Mouse (Mus musculus): Measurements from ENCODE around the gene Aebp2. TPM values are rescaled to one million over a fixed set of nuclear protein-coding genes. Genes with fewer than 3 reads are reported as not detected.
A peak's percentile ranks its signal among the peaks of the same experiment; 100 is the strongest.

Gene Aebp2
- polyA plus RNA-seq, 2 experiments: 23.3 to 67.4 TPM

DNA sequence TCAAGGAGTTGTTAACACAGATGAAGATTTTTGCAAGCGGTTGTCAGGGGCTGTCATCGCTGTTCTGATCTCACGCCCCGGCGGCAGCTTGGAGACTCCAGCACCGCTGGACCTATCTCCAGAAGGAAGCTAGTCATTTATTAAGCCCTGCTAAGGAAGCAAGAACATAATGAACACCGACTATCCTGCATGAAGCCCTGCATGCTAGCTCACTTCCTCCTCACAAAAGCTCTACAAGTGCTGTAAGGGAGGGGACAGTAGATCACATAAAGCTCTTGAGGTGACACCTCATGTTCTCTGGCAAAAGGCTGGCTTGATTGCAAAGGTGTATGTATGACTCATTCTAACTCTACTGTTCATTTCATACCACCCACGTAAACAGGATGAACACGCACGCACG lies 7.8 kb upstream of the Aebp2 start:
- Histone ChIP-seq H3K9me3 (ENCODE audit: control insufficient read depth, low read length) (no peaks in the 10 kb centered on the region), H3K27ac (replicated peaks; ENCODE audit: low read depth, low read length) (no peak overlapping the region), H3K4me2 (replicated peaks; ENCODE audit: low read depth, low read length, severe bottlenecking) (no peak overlapping the region), H3K27me3 (ENCODE audit: control insufficient read depth, insufficient read depth, low read length) (no peaks in the 10 kb centered on the region), H3K9ac (ENCODE audit: low read depth, low read length, severe bottlenecking) (no peak overlapping the region), H3K4me1 (ENCODE audit: control insufficient read depth, insufficient read depth, low read length) (0 out of 2 replicates have a peak, but pooled peaks cover 6% of the 10 kb centered on the region), H3K4me3 (replicated peaks; ENCODE audit: low read length) (no peak overlapping the region), H3K36me3 (ENCODE audit: control insufficient read depth, insufficient read depth, low read length) (no peaks in the 10 kb centered on the region)
- TF ChIP-seq POLR2A (IDR thresholded peaks at IDR 0.05; ENCODE audit: borderline replicate concordance, extremely low read depth, insufficient read depth, insufficient read length): no peak
- WGBS: 91% methylated on average over 11 of the region's 11 CpGs
- DNase-seq (ENCODE audit: low spot score) (no peak), ATAC-seq (ENCODE audit: low FRiP score, low read depth) (no peak)

DNA sequence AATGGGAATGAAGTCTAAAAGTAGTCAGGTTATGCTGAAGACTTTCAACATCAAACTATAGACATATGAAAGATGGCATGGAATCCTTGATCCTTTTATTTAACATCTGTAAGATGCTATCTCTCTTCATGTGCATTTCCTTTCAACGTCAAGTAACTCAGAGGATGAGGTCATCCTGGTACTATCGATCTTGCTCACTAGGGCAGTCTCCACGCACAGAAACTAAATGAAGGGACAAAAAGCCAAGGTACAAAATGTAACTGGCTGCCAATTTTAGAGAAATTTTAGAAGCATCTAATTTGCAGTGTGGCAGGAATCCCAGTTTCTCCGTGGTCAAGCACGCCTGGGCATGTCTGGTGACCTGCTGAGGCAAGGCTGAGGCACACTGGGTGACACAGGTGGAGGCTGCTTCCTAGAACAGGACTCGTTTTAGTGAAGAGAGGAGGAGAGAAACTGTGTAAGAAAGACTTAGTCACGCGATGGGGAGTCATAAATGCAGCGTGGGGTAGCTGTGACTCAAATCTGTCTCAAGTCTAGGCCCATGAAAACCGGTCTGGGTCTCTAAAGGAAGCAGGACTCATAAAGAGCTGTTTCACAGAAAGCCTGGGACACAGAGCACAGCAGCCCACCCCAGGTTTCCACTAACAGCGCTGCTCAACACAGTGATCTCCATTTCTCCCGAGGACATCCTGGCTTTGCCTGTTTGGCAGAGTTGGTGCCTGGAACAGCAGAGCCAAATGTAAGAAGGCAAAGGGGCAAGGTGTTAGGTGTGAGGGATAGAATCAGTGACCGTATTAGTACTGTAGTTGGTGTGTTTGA lies 1.7 kb upstream of the Aebp2 start:
- ATAC-seq (ENCODE audit: low FRiP score, low read depth) (no peak), DNase-seq (ENCODE audit: low spot score) (no peak)
- Histone ChIP-seq H3K9ac (ENCODE audit: low read depth, low read length, severe bottlenecking) (no peak overlapping the region), H3K4me1 (ENCODE audit: control insufficient read depth, insufficient read depth, low read length) (peaks cover 11% of the 10 kb centered on the region; the same call in 1 of the 2 replicates), H3K36me3 (ENCODE audit: control insufficient read depth, insufficient read depth, low read length) (no peaks in the 10 kb centered on the region), H3K27ac (replicated peaks; ENCODE audit: low read depth, low read length) (0 out of 2 replicates have a peak overlapping the region, but pooled peaks have one; percentile 2), H3K27me3 (ENCODE audit: control insufficient read depth, insufficient read depth, low read length) (no peaks in the 10 kb centered on the region), H3K4me2 (replicated peaks; ENCODE audit: low read depth, low read length, severe bottlenecking) (no peak overlapping the region), H3K9me3 (ENCODE audit: control insufficient read depth, low read length) (no peaks in the 10 kb centered on the region), H3K4me3 (replicated peaks; ENCODE audit: low read length) (no peak overlapping the region)
- WGBS: 46% methylated on average over 13 of the region's 13 CpGs
- TF ChIP-seq POLR2A (IDR thresholded peaks at IDR 0.05; ENCODE audit: borderline replicate concordance, extremely low read depth, insufficient read depth, insufficient read length): no peak

DNA sequence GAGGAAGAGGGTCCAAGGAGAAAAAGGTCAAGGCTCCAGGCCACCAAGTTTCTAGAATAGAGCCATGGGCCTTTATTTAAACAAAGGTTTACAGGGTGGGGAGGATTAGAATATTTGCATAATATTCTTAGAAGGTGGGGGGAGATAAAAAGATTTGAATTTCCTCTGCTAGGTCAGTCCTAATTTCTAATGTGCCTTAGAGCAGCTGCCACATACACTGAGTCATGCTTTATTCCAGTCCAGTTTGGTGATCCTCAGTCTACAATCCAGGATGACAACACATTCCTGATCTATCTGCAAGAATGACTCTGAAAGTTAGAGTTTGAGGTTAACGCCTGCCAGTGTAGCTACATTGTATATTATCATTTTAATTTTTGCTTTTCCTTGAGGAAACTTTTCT lies 841 bp upstream of the Aebp2 start:
- DNase-seq (ENCODE audit: low spot score): no peak
- Histone ChIP-seq H3K9me3 (ENCODE audit: control insufficient read depth, low read length) (no peaks in the 10 kb centered on the region), H3K9ac (ENCODE audit: low read depth, low read length, severe bottlenecking) (no peak overlapping the region), H3K4me3 (replicated peaks; ENCODE audit: low read length) (no peak overlapping the region), H3K27ac (replicated peaks; ENCODE audit: low read depth, low read length) (no peak overlapping the region), H3K4me1 (ENCODE audit: control insufficient read depth, insufficient read depth, low read length) (peaks cover 20% of the 10 kb centered on the region), H3K27me3 (ENCODE audit: control insufficient read depth, insufficient read depth, low read length) (no peaks in the 10 kb centered on the region), H3K4me2 (replicated peaks; ENCODE audit: low read depth, low read length, severe bottlenecking) (no peak overlapping the region), H3K36me3 (ENCODE audit: control insufficient read depth, insufficient read depth, low read length) (no peaks in the 10 kb centered on the region)
- WGBS: 95% methylated on average over 1 of the region's 1 CpGs
- no peak for ATAC-seq (ENCODE audit: low FRiP score, low read depth)
- no peak for TF ChIP-seq POLR2A (IDR thresholded peaks at IDR 0.05; ENCODE audit: borderline replicate concordance, extremely low read depth, insufficient read depth, insufficient read length)

DNA sequence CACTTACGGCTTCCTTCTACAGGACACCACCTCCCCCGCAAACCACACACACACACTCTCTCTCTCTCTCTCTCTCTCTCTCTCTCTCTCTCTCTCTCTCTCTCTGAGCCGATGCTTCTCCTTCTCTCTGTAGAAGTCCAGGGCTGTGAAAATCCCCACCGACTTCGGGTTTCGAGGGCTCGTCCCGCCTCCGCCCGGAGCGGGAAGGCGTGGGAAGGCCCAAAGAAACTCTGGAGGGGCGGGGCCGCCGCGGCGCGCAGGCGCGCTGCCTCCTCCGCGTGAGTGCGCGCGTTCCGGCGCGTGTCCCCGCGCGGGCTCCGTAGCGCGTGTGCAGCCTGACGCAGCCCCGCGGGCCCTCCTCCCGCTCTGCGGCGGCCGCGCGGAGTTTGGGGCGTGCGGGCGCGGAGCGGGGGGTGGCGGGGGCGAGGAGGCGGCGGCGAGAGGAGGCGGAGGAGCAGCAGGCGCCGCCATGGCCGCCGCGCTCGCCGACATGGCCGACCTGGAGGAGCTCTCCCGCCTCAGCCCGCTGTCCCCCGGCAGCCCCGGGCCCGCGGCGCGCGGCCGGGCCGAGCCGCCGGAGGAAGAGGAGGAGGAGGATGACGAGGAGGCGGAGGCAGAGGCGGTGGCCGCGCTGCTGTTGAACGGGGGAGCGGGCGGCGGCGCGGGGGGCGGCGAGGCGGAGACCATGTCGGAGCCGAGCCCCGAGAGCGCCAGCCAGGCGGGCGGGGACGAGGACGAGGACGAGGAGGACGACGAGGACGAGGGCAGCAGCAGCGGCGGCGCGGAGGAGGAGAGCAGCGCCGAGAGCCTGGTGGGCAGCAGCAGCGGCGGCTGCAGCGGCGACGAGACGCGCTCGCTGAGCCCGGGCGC lies 998 bp downstream of the Aebp2 start:
- Histone ChIP-seq H3K9me3 (ENCODE audit: control insufficient read depth, low read length) (no peaks in the 10 kb centered on the region), H3K36me3 (ENCODE audit: control insufficient read depth, insufficient read depth, low read length) (no peaks in the 10 kb centered on the region), H3K27ac (replicated peaks; ENCODE audit: low read depth, low read length) (peak overlapping the region; percentile 97), H3K4me3 (replicated peaks; ENCODE audit: low read length) (peak overlapping the region; percentile 99), H3K9ac (ENCODE audit: low read depth, low read length, severe bottlenecking) (peak overlapping the region; percentile 97), H3K4me2 (replicated peaks; ENCODE audit: low read depth, low read length, severe bottlenecking) (peak overlapping the region; percentile 67), H3K27me3 (ENCODE audit: control insufficient read depth, insufficient read depth, low read length) (no peaks in the 10 kb centered on the region), H3K4me1 (ENCODE audit: control insufficient read depth, insufficient read depth, low read length) (peaks cover 25% of the 10 kb centered on the region)
- DNase-seq (ENCODE audit: low spot score) (peak; percentile 94), ATAC-seq (ENCODE audit: low FRiP score, low read depth) (peak; percentile 92)
- TF ChIP-seq POLR2A (IDR thresholded peaks at IDR 0.05; ENCODE audit: borderline replicate concordance, extremely low read depth, insufficient read depth, insufficient read length): peak; percentile 32; the same call in 1 of the 2 replicates
- WGBS: under 1% methylated on average over 73 of the region's 117 CpGs

Measured in limb, embryonic 14.5 days (tissue).